Comparison of ENCODE assay signal across 16 mouse cellular contexts in genomic region chr6:134753412-134753811, GRCm38 (mm10). TPM values are rescaled to one million over a fixed set of nuclear protein-coding genes. Genes with fewer than 3 reads are reported as not detected.
DNase-seq lines count a peak whose midpoint lies in the region; ATAC-seq and TF ChIP-seq lines count a peak whose summit lies in the region.
"Had no signal": no experiment of that assay in that cellular context is flagged by ENCODE, and none has a peak within 500 bp of the region (broad histone marks: within the 10 kb centered on the region; RNA-seq: fewer than 3 reads in every experiment).

No protein-coding gene starts in this region.

- no peak overlapping the region for H3K9ac ChIP-seq in CH12.LX (ENCODE audit: insufficient read depth, low read depth)
- no peak overlapping the region for H3K9ac ChIP-seq in MEL (ENCODE audit: control insufficient read depth, low read depth, low read length, poor library complexity, severe bottlenecking)
- H3K9ac ChIP-seq: embryonic facial prominence, embryonic 13.5 days; forebrain, postnatal 0 days had no signal

- dilution Hi-C loops in CH12.LX (cut with MboI; ENCODE audit: extremely low pct_ligation_motif_present, extremely low pct_unique_long_range_greater_than_20kb, low sequenced_read_pairs), result no loop called here

- H3K27me3 ChIP-seq in CH12.LX (replicated peaks) (no peaks in the 10 kb centered on the region), MEL (ENCODE audit: control insufficient read depth in 1 of 2, insufficient read depth in 2 of 2, low read length in 2 of 2) (no peaks in the 10 kb centered on the region)
- H3K27me3 ChIP-seq in megakaryocyte, embryonic 14.5 days (replicated peaks), result no peaks in the 10 kb centered on the region
- H3K27me3 ChIP-seq: embryonic facial prominence, embryonic 13.5 days had no signal

- H3K36me3 ChIP-seq in CH12.LX (replicated peaks in 1 of 2; ENCODE audit: control insufficient read depth in 1 of 2, insufficient read depth in 1 of 2, low read length in 1 of 2) (peaks cover 21 to 49% of the 10 kb centered on the region in 2 experiments), MEL (ENCODE audit: control insufficient read depth in 1 of 2, insufficient read depth in 2 of 2, low read length in 2 of 2) (peaks cover 0 to 5% of the 10 kb centered on the region in 2 experiments; a peak in 3 of 4 replicates)
- peaks cover 7% of the 10 kb centered on the region for H3K36me3 ChIP-seq in megakaryocyte, embryonic 14.5 days (replicated peaks; ENCODE audit: low read length)

- TF ChIP-seq CTCF in CH12.LX (conservative IDR thresholded peaks at IDR 0.05 in 1 of 2, IDR thresholded peaks at IDR 0.05 in 1 of 2; ENCODE audit: low read depth in 2 of 2, low read length in 2 of 2) (no peak), MEL (IDR thresholded peaks at IDR 0.05 in 2 of 3, conservative IDR thresholded peaks at IDR 0.05 in 1 of 3; ENCODE audit: control insufficient read depth in 1 of 3, insufficient read depth in 1 of 3, low read depth in 2 of 3, low read length in 3 of 3, poor library complexity in 1 of 3, severe bottlenecking in 1 of 3) (no peak)

- H3K79me2 ChIP-seq in CH12.LX (replicated peaks; ENCODE audit: control insufficient read depth, extremely low read depth, insufficient read depth, poor library complexity, severe bottlenecking) (no peaks in the 10 kb centered on the region; the same call in 1 of the 2 replicates), MEL (ENCODE audit: control insufficient read depth, insufficient read depth, low read length, poor library complexity) (no peaks in the 10 kb centered on the region)

- no peak for TF ChIP-seq POLR2A in CH12.LX (IDR thresholded peaks at IDR 0.05; ENCODE audit: low read depth, low read length)
- TF ChIP-seq POLR2A in MEL (IDR thresholded peaks at IDR 0.05; ENCODE audit: control insufficient read depth in 1 of 2, insufficient read depth in 1 of 2, low read depth in 1 of 2, low read length in 2 of 2, poor library complexity in 1 of 2), result no peak

- no peak for TF ChIP-seq EP300 in CH12.LX (IDR thresholded peaks at IDR 0.05; ENCODE audit: low read length)
- peak in 1 of 2 experiments; percentile 34; a peak in 3 of 4 replicates for TF ChIP-seq EP300 in MEL (IDR thresholded peaks at IDR 0.05; ENCODE audit: low read depth in 1 of 2, low read length in 2 of 2)

- in situ Hi-C loops in CH12.LX (cut with MboI; ENCODE audit: low pct_ligation_motif_present, low pct_unique_long_range_greater_than_20kb, low sequenced_read_pairs), result no loop called here

- H3K9me3 ChIP-seq in CH12.LX (replicated peaks; ENCODE audit: low read length) (no peaks in the 10 kb centered on the region), MEL (replicated peaks; ENCODE audit: insufficient read depth, low read length) (no peaks in the 10 kb centered on the region)
- no peaks in the 10 kb centered on the region for H3K9me3 ChIP-seq in megakaryocyte, embryonic 14.5 days
- H3K9me3 ChIP-seq: embryonic facial prominence, embryonic 13.5 days; hindbrain, embryonic 10.5 days had no signal

- no peak for TF ChIP-seq RAD21 in CH12.LX (IDR thresholded peaks at IDR 0.05; ENCODE audit: low read depth, low read length)
- TF ChIP-seq RAD21 in MEL (IDR thresholded peaks at IDR 0.05; ENCODE audit: low read depth, low read length), result no peak

- DNase-seq in CH12.LX (ENCODE audit: extremely low read depth) (peak; percentile 40), MEL (ENCODE audit: low read depth, low spot score) (peak; percentile 84)
- DNase-seq in frontal cortex, adult 2 months (ENCODE audit: extremely low spot score in 1 of 2, low spot score in 1 of 2), result no peak
- no peak for DNase-seq in spleen, adult 12 weeks (ENCODE audit: low spot score)
- no peak for DNase-seq in layer of hippocampus, adult 11-12 months (ENCODE audit: low spot score)
- DNase-seq in T-cell, adult 2 months (ENCODE audit: low spot score), result no peak
- DNase-seq: adrenal gland, postnatal 25 days; cerebellum, adult 9-10 months; forebrain, postnatal 0 days; kidney, adult 9 months; lung, postnatal 4 days; thymus, adult 2 months had no signal

- ATAC-seq in inflammation-experienced regulatory T-cells, adult 6 months, result peak; percentile 22
- ATAC-seq: forebrain, postnatal 0 days had no signal

- H3K4me2 ChIP-seq in CH12.LX (ENCODE audit: insufficient read depth, low read depth, poor library complexity, severe bottlenecking), result no peak overlapping the region
- H3K4me2 ChIP-seq: embryonic facial prominence, embryonic 13.5 days had no signal

- peaks cover 2 to 24% of the 10 kb centered on the region in 2 experiments for H3K4me1 ChIP-seq in CH12.LX (ENCODE audit: control insufficient read depth in 1 of 2, insufficient read depth in 2 of 2)
- peaks cover 0 to 2% of the 10 kb centered on the region in 2 experiments; a peak in 1 of 4 replicates for H3K4me1 ChIP-seq in MEL (ENCODE audit: control insufficient read depth in 1 of 2, insufficient read depth in 2 of 2, low read length in 2 of 2)
- H3K4me1 ChIP-seq in megakaryocyte, embryonic 14.5 days, result peaks cover 24% of the 10 kb centered on the region
- H3K4me1 ChIP-seq: hindbrain, embryonic 10.5 days had no signal

- H3K27ac ChIP-seq in CH12.LX (ENCODE audit: insufficient read depth, low read depth), result no peak overlapping the region
- no peak overlapping the region for H3K27ac ChIP-seq in MEL (ENCODE audit: control insufficient read depth, low read depth, low read length)
- H3K27ac ChIP-seq: embryonic facial prominence, embryonic 13.5 days; hindbrain, embryonic 10.5 days had no signal

- no peak overlapping the region for H3K4me3 ChIP-seq in CH12.LX (replicated peaks in 1 of 3; ENCODE audit: low read depth in 2 of 3, low read length in 2 of 3, poor library complexity in 1 of 3)
- no peak overlapping the region for H3K4me3 ChIP-seq in MEL (ENCODE audit: control insufficient read depth in 1 of 2, insufficient read depth in 1 of 2, low read depth in 2 of 2, low read length in 2 of 2)
- H3K4me3 ChIP-seq in megakaryocyte, embryonic 14.5 days (replicated peaks), result peak overlapping the region; percentile 65
- H3K4me3 ChIP-seq: embryonic facial prominence, embryonic 13.5 days; hindbrain, embryonic 10.5 days had no signal

TF ChIP-seq in CH12.LX, 34 proteins besides CTCF, POLR2A, EP300 and RAD21:
- TF ChIP-seq KAT2A (IDR thresholded peaks at IDR 0.05; ENCODE audit: insufficient replicate concordance, low read length), result no peak
- no peak for TF ChIP-seq ZNF384 (IDR thresholded peaks at IDR 0.05; ENCODE audit: low read depth, low read length)
- no peak for TF ChIP-seq USF2 (conservative IDR thresholded peaks at IDR 0.05; ENCODE audit: low read depth, low read length)
- TF ChIP-seq POLR2AphosphoS2 (IDR thresholded peaks at IDR 0.05; ENCODE audit: low read depth, low read length), result no peak
- TF ChIP-seq RCOR1 (conservative IDR thresholded peaks at IDR 0.05; ENCODE audit: low read depth, low read length), result no peak

TF ChIP-seq in MEL, 35 proteins besides CTCF, POLR2A, EP300 and RAD21:
- TF ChIP-seq MYC (IDR thresholded peaks at IDR 0.05; ENCODE audit: low read depth, low read length) (0 out of 2 replicates have a peak, but pooled peaks have one; percentile 32), TBP (IDR thresholded peaks at IDR 0.05; ENCODE audit: low read depth, low read length) (0 out of 2 replicates have a peak, but pooled peaks have one; percentile 40), ETS1 (IDR thresholded peaks at IDR 0.05; ENCODE audit: low read depth, low read length) (peak; percentile 56; the same call in 1 of the 2 replicates), TCF12 (IDR thresholded peaks at IDR 0.05; ENCODE audit: low read depth, low read length) (no peak), RCOR1 (IDR thresholded peaks at IDR 0.05; ENCODE audit: low read depth, low read length) (peak; percentile 54), HCFC1 (IDR thresholded peaks at IDR 0.05; ENCODE audit: low read depth, low read length) (no peak), ZKSCAN1 (IDR thresholded peaks at IDR 0.05; ENCODE audit: low read depth, low read length) (no peak), CHD1 (IDR thresholded peaks at IDR 0.05; ENCODE audit: low read depth, low read length) (no peak), NRF1 (IDR thresholded peaks at IDR 0.05; ENCODE audit: insufficient read depth, low read depth, low read length, poor library complexity, severe bottlenecking) (no peak), GABPA (IDR thresholded peaks at IDR 0.05; ENCODE audit: low read depth, low read length) (no peak; the same call in 1 of the 2 replicates), POLR2AphosphoS2 (IDR thresholded peaks at IDR 0.05; ENCODE audit: low read length) (no peak), MYB (IDR thresholded peaks at IDR 0.05; ENCODE audit: low read depth, low read length) (no peak), E2F4 (IDR thresholded peaks at IDR 0.05; ENCODE audit: borderline replicate concordance, low read depth, low read length) (no peak), ZNF384 (IDR thresholded peaks at IDR 0.05; ENCODE audit: low read depth, low read length) (peak; percentile 90), UBTF (IDR thresholded peaks at IDR 0.05; ENCODE audit: borderline replicate concordance, insufficient read depth, low read depth, low read length) (no peak), MXI1 (IDR thresholded peaks at IDR 0.05; ENCODE audit: low read depth, low read length) (no peak), GATA1 (IDR thresholded peaks at IDR 0.05; ENCODE audit: low read depth, low read length) (no peak), ZC3H11A (IDR thresholded peaks at IDR 0.05; ENCODE audit: low read depth, low read length) (no peak)

RNA-seq across cellular contexts. Expression of gene Dusp16, which starts 39.0 kb away (rescaled TPM):
- total RNA-seq in CH12.LX (2012; rRNA removed) (8.8 and 10.6 TPM in 2 replicates), CH12.LX (2014; rRNA removed) (3.7 and 5.2 TPM in 2 replicates), MEL (2012; rRNA removed) (1.9 and 2.2 TPM in 2 replicates)
- polyA plus RNA-seq in CH12.LX (2012; ENCODE audit: insufficient read length, low read depth) (13.1 and 17.3 TPM in 2 replicates), MEL (2012; ENCODE audit: insufficient read depth in 1 of 2, insufficient read length in 2 of 2, low read depth in 1 of 2, low replicate concordance in 2 of 2, missing spikeins in 1 of 2) (1 to 10 TPM in 1 of 2 experiments, not detected in 1; 6.9 TPM)
- polyA plus RNA-seq in inflammation-experienced regulatory T-cells, adult 6 months (2017; shearing (Covaris generic)), result 1 to 10 TPM; 2.8 to 6.3 (median 5.1) TPM
- polyA plus RNA-seq in megakaryocyte, embryonic 14.5 days (2012; ENCODE audit: insufficient read depth, low replicate concordance), result 0.63 and 1.0 TPM in 2 replicates
- 7.3 and 8.4 TPM in 2 replicates for polyA plus RNA-seq in frontal cortex, adult 2 months (2012; rRNA removed)

Comparison
In these comparisons a context has a peak if more than half of its experiments do, and no peak if none do; other contexts are left out.
1. DNase-seq: peak in CH12.LX (single experiment) and MEL (single experiment); none in frontal cortex, adult 2 months (0 of 2), spleen, adult 12 weeks (single experiment), layer of hippocampus, adult 11-12 months (single experiment) and T-cell, adult 2 months (single experiment).
2. Of the 35 proteins assayed by ChIP-seq in both MEL and CH12.LX: peak only in MEL: ETS1, MYC, RCOR1, TBP and ZNF384; only in CH12.LX: none; in both: none; in neither: 29; mixed calls (peak in some experiments, not most) for 1.